Mouse (Mus musculus): ENCODE measurements around the gene Lgr6. TPM values are rescaled to one million over a fixed set of nuclear protein-coding genes. Genes with fewer than 3 reads are reported as not detected.

The Lgr6 gene
- polyA plus RNA-seq, 1 experiment from 2014 or later, result 0.35 TPM

GRCm38 (mm10) chr1:134995954-134996353, 109.1 kb downstream of the Lgr6 start:
- H3K27ac ChIP-seq (replicated peaks), result no peak overlapping the region
- H3K4me2 ChIP-seq (replicated peaks; ENCODE audit: low read depth), result no peak overlapping the region
- no peak overlapping the region for H3K9ac ChIP-seq (ENCODE audit: low read length)
- H3K9me3 ChIP-seq (ENCODE audit: control insufficient read depth, low read length), result no peaks in the 10 kb centered on the region
- no peaks in the 10 kb centered on the region for H3K4me1 ChIP-seq (replicated peaks; ENCODE audit: control insufficient read depth, insufficient read depth)
- no peak overlapping the region for H3K4me3 ChIP-seq (ENCODE audit: low read depth, low read length)
- WGBS, result 18% methylated on average over 1 of the region's 1 CpGs
- no peaks in the 10 kb centered on the region for H3K36me3 ChIP-seq (ENCODE audit: control insufficient read depth, insufficient read depth, low read length)
- H3K27me3 ChIP-seq (ENCODE audit: control insufficient read depth, insufficient read depth, low read length), result no peaks in the 10 kb centered on the region
- ATAC-seq (ENCODE audit: low FRiP score, low TSS enrichment), result 0 out of 2 replicates have a peak, but pooled peaks have one; percentile 38
- TF ChIP-seq CTCF (IDR thresholded peaks at IDR 0.05; ENCODE audit: low read depth) (no peak), EP300 (optimal IDR thresholded peaks at IDR 0.05) (no peak)
- peak; percentile 43 for DNase-seq (ENCODE audit: low spot score)

DNA sequence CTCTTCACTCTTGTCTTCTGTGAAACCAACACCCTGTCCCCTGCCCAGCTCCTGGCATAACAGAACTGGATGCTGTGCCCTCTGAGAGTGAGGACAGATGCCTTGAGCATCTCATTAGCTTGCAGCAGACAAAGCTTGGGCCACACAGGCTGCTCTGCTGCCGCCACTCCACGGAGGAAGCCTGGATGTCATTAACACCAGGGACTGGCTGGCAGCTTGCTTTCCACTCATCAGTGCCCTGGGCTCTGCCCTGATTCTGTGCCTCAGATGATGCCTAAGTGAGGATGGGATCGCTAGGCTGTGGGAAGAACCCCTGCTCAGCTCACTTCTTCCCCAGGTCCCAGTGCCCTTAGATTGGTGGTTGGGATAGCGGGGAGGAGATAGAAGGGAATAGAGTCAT, 109.6 kb downstream of the Lgr6 start:
- DNase-seq (ENCODE audit: low spot score) (no peak), ATAC-seq (ENCODE audit: low FRiP score, low TSS enrichment) (no peak)
- no peak overlapping the region for H3K27ac ChIP-seq (replicated peaks)
- TF ChIP-seq EP300 (optimal IDR thresholded peaks at IDR 0.05) (no peak), CTCF (IDR thresholded peaks at IDR 0.05; ENCODE audit: low read depth) (no peak)
- WGBS, result 75% methylated on average over 4 of the region's 4 CpGs
- no peaks in the 10 kb centered on the region for H3K4me1 ChIP-seq (replicated peaks; ENCODE audit: control insufficient read depth, insufficient read depth)
- H3K9me3 ChIP-seq (ENCODE audit: control insufficient read depth, low read length), result no peaks in the 10 kb centered on the region
- no peak overlapping the region for H3K4me2 ChIP-seq (replicated peaks; ENCODE audit: low read depth)
- H3K4me3 ChIP-seq (ENCODE audit: low read depth, low read length), result no peak overlapping the region
- no peak overlapping the region for H3K9ac ChIP-seq (ENCODE audit: low read length)
- H3K27me3 ChIP-seq (ENCODE audit: control insufficient read depth, insufficient read depth, low read length), result no peaks in the 10 kb centered on the region
- no peaks in the 10 kb centered on the region for H3K36me3 ChIP-seq (ENCODE audit: control insufficient read depth, insufficient read depth, low read length)

DNA sequence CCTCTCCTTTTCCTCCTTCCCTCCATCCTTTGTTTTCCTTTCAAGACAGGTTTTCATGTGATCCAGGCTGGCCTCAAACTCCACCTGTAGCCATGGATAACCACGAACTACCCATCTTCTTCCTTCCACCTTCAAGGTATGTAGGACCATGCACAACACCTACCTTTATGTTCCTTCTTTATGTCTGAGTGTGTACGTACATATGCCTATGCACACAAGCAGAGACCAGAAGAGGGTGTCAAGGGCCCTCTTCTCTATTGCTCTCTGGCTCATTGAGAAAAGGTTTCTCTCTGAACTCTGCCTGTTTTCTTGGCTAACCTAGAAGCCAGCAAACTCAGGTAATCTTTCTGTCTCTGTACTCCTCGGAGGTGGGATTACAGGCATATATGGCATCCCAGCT, 110.3 kb downstream of the Lgr6 start:
- ATAC-seq (ENCODE audit: low FRiP score, low TSS enrichment) (no peak), DNase-seq (ENCODE audit: low spot score) (no peak)
- TF ChIP-seq EP300 (optimal IDR thresholded peaks at IDR 0.05) (no peak), CTCF (IDR thresholded peaks at IDR 0.05; ENCODE audit: low read depth) (no peak)
- no peak overlapping the region for H3K9ac ChIP-seq (ENCODE audit: low read length)
- no peak overlapping the region for H3K4me3 ChIP-seq (ENCODE audit: low read depth, low read length)
- H3K4me1 ChIP-seq (replicated peaks; ENCODE audit: control insufficient read depth, insufficient read depth), result no peaks in the 10 kb centered on the region
- H3K27ac ChIP-seq (replicated peaks), result no peak overlapping the region
- H3K27me3 ChIP-seq (ENCODE audit: control insufficient read depth, insufficient read depth, low read length), result no peaks in the 10 kb centered on the region
- H3K36me3 ChIP-seq (ENCODE audit: control insufficient read depth, insufficient read depth, low read length), result no peaks in the 10 kb centered on the region
- 78% methylated on average over 3 of the region's 3 CpGs for WGBS
- no peaks in the 10 kb centered on the region for H3K9me3 ChIP-seq (ENCODE audit: control insufficient read depth, low read length)
- no peak overlapping the region for H3K4me2 ChIP-seq (replicated peaks; ENCODE audit: low read depth)

DNA sequence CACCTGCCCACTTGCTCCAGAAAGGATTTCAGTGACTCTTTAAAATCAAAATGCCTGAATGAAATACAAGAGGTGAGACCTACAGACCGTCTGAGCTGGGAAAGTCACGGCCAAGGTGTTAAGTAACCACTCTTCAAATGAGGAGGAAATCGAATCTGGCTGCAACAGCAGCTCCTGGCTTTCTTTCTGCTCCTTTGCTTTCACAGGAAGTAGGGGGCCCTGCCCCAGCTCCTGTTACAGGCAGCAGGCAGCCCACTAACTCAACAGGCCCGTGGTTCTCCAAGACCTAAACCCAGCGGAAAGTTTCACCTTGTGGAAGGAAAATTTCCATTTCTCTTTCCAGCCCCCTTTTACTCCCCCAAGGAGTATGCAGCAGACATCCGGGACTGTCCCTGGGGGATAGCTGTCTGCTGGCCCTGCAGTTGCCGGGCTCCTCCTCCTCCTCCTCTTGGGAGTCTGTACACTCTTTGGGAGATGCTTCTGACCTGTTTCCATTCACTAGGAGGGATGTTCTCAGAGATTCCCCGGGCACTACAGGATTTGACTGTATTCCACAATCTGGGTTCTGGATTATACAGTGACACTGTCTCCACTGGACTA, 112.9 kb downstream of the Lgr6 start:
- Histone ChIP-seq H3K27me3 (ENCODE audit: control insufficient read depth, insufficient read depth, low read length) (no peaks in the 10 kb centered on the region), H3K27ac (replicated peaks) (no peak overlapping the region)
- DNase-seq (ENCODE audit: low spot score), result no peak

DNA sequence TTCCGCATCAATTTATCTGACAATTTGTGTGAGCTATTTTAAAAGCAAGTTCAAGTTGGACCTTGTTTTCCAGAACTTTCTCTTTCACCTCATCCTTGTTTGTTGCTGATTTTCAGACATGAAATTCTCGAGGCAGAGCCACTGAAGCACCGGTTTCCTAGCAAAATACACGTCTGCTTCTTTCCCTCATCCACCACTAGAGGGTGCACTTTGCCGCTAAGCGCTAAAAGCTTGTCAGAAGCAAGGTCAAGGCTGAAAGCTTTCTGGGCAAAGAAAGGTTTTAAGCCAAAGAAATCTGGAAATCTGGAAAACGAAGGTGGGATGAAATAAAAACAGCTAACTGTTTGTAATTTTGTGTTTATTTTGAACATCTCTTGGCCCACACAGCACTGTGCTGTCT, 115.7 kb downstream of the Lgr6 start:
- WGBS, result 8% methylated on average over 7 of the region's 7 CpGs
- Histone ChIP-seq H3K4me3 (ENCODE audit: low read depth, low read length) (no peak overlapping the region), H3K4me2 (replicated peaks; ENCODE audit: low read depth) (no peak overlapping the region), H3K9me3 (ENCODE audit: control insufficient read depth, low read length) (no peaks in the 10 kb centered on the region), H3K27ac (replicated peaks) (no peak overlapping the region), H3K4me1 (replicated peaks; ENCODE audit: control insufficient read depth, insufficient read depth) (no peaks in the 10 kb centered on the region), H3K36me3 (ENCODE audit: control insufficient read depth, insufficient read depth, low read length) (no peaks in the 10 kb centered on the region), H3K27me3 (ENCODE audit: control insufficient read depth, insufficient read depth, low read length) (no peaks in the 10 kb centered on the region), H3K9ac (ENCODE audit: low read length) (no peak overlapping the region)
- DNase-seq (ENCODE audit: low spot score) (peak; percentile 73), ATAC-seq (ENCODE audit: low FRiP score, low TSS enrichment) (no peak)
- TF ChIP-seq CTCF (IDR thresholded peaks at IDR 0.05; ENCODE audit: low read depth) (peak; percentile 99), EP300 (optimal IDR thresholded peaks at IDR 0.05) (no peak)

More for the DNA sequence above, 112.9 kb downstream of the Lgr6 start:
- H3K4me1 ChIP-seq (replicated peaks; ENCODE audit: control insufficient read depth, insufficient read depth), result no peaks in the 10 kb centered on the region
- no peaks in the 10 kb centered on the region for H3K9me3 ChIP-seq (ENCODE audit: control insufficient read depth, low read length)
- ATAC-seq (ENCODE audit: low FRiP score, low TSS enrichment), result no peak
- no peaks in the 10 kb centered on the region for H3K36me3 ChIP-seq (ENCODE audit: control insufficient read depth, insufficient read depth, low read length)
- TF ChIP-seq CTCF (IDR thresholded peaks at IDR 0.05; ENCODE audit: low read depth) (no peak), EP300 (optimal IDR thresholded peaks at IDR 0.05) (no peak)
- 43% methylated on average over 8 of the region's 8 CpGs for WGBS
- H3K4me2 ChIP-seq (replicated peaks; ENCODE audit: low read depth), result no peak overlapping the region
- no peak overlapping the region for H3K9ac ChIP-seq (ENCODE audit: low read length)
- no peak overlapping the region for H3K4me3 ChIP-seq (ENCODE audit: low read depth, low read length)

- no peak for ATAC-seq (ENCODE audit: low FRiP score, low TSS enrichment)
- 0 out of 2 replicates have a peak overlapping the region, but pooled peaks have one; percentile 23 for H3K9ac ChIP-seq (ENCODE audit: low read length)
- H3K27me3 ChIP-seq (ENCODE audit: control insufficient read depth, insufficient read depth, low read length), result no peaks in the 10 kb centered on the region
- H3K9me3 ChIP-seq (ENCODE audit: control insufficient read depth, low read length), result no peaks in the 10 kb centered on the region
- peak overlapping the region; percentile 61 for H3K4me2 ChIP-seq (replicated peaks; ENCODE audit: low read depth)
- no peaks in the 10 kb centered on the region for H3K4me1 ChIP-seq (replicated peaks; ENCODE audit: control insufficient read depth, insufficient read depth)
- no peaks in the 10 kb centered on the region for H3K36me3 ChIP-seq (ENCODE audit: control insufficient read depth, insufficient read depth, low read length)
- 14% methylated on average over 14 of the region's 14 CpGs for WGBS
- no peak overlapping the region for H3K27ac ChIP-seq (replicated peaks)
- TF ChIP-seq EP300 (optimal IDR thresholded peaks at IDR 0.05), result no peak
- H3K4me3 ChIP-seq (ENCODE audit: low read depth, low read length), result peak overlapping the region; percentile 25
- no peak for DNase-seq (ENCODE audit: low spot score)
Observed at GRCm38 (mm10) chr1:134987962-134988341, 117.1 kb downstream of the Lgr6 start.
